Mouse (Mus musculus): ENCODE measurements around the gene Prpf8.

The Prpf8 gene

GRCm38 (mm10) chr11:75557142-75557541 is 70.5 kb downstream of the Prpf8 start:
- in situ Hi-C loops (cut with MboI) = no loop called here

- in situ Hi-C loops (cut with MboI) = no loop called here
Measured at GRCm38 (mm10) chr11:75558101-75558500, 71.5 kb downstream of the Prpf8 start.

Measured in mature B cell (primary cell).